Mouse (Mus musculus) embryonic fibroblast, embryonic 13.5 days (primary cell): ENCODE data around the gene Arhgap17. TPM values are rescaled to one million over a fixed set of nuclear protein-coding genes. Genes with fewer than 3 reads are reported as not detected.

Source experiments
- H3K27ac ChIP-seq: 2 replicates; pipeline ENCODE4 v1.5.1; 2012; ENCODE audit warnings: low read length, control low read depth, inconsistent platforms; ENCODE audit not compliant: insufficient read depth
- H3K4me1 ChIP-seq: 2 replicates; pipeline ENCODE4 v1.6.1; 2011; ENCODE audit warnings: low read length; ENCODE audit not compliant: control insufficient read depth, insufficient read depth
- H3K4me3 ChIP-seq: 2 replicates; pipeline ENCODE4 v1.5.1; 2011; ENCODE audit warnings: mild to moderate bottlenecking, control low read depth, low read length; ENCODE audit not compliant: insufficient read depth
- CTCF ChIP-seq: IDR thresholded peaks from 2 replicates; pipeline ENCODE4 v1.5.1; 2011; ENCODE audit warnings: mild to moderate bottlenecking, control low read depth, low read length, moderate library complexity, borderline replicate concordance; ENCODE audit not compliant: insufficient read depth
- POLR2A ChIP-seq: IDR thresholded peaks from 2 replicates; pipeline ENCODE4 v1.6.1; 2011; ENCODE audit warnings: low read depth, mild to moderate bottlenecking, control low read depth, low read length, moderate library complexity
- polyA plus RNA-seq: library from polyadenylated mRNA; stranded (reverse); fragments of >200 nt; gene quantifications from 2 replicates; pipeline ENCODE4 v1.2.4, GENCODE M21; 2011; ENCODE audit warnings: low read depth; ENCODE audit not compliant: missing spikeins, insufficient read length

Gene Arhgap17
- polyA plus RNA-seq, 1 experiment, result 30.7 TPM

DNA sequence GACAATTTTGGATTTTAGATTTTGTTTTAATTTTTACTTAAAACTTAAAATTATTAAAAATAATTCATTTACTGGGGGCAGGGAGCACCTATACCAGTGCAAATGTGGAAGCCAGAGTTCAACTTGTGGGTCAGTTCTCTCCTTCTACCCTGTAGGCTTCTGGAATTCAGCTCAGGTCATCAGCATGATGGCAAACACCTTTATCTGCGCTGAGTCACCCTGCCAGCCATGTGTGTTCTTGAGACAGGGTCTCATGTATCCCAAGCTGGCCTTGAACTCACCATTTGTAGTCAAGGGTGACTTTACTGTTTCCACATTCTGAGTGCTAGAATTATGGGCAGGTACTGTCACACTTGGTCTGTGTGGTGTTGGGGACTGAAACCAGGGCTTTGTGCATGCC lies 45.6 kb downstream of the Arhgap17 start:
- no peak overlapping the region for H3K27ac ChIP-seq
- TF ChIP-seq POLR2A (no peak), CTCF (no peak)
- H3K4me1 ChIP-seq, result peaks cover 6% of the 10 kb centered on the region; the same call in 1 of the 2 replicates
- no peak overlapping the region for H3K4me3 ChIP-seq

DNA sequence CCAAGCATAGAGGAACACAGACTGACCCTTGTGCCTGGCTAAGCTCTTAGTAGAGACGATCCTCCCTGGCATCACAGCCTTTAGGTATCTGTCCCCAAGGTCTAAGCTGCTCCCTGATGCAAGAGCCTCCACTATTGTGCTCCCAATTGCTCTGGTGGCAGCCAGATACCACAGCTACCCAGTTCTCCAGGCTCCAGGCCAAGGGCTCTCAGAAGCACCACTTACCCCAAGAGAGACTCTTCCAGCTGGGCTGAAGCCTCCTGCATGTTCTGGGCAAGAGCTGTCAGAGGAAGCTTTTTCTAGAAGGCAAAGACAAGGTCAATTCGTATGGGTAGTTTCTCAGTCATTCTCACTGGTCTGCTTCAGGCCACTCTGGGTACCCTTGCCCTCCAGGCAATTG lies 46.3 kb downstream of the Arhgap17 start:
- TF ChIP-seq CTCF, result no peak
- TF ChIP-seq POLR2A, result no peak
- Histone ChIP-seq H3K4me1 (peaks cover 3% of the 10 kb centered on the region; the same call in 1 of the 2 replicates), H3K4me3 (no peak overlapping the region), H3K27ac (no peak overlapping the region)

DNA sequence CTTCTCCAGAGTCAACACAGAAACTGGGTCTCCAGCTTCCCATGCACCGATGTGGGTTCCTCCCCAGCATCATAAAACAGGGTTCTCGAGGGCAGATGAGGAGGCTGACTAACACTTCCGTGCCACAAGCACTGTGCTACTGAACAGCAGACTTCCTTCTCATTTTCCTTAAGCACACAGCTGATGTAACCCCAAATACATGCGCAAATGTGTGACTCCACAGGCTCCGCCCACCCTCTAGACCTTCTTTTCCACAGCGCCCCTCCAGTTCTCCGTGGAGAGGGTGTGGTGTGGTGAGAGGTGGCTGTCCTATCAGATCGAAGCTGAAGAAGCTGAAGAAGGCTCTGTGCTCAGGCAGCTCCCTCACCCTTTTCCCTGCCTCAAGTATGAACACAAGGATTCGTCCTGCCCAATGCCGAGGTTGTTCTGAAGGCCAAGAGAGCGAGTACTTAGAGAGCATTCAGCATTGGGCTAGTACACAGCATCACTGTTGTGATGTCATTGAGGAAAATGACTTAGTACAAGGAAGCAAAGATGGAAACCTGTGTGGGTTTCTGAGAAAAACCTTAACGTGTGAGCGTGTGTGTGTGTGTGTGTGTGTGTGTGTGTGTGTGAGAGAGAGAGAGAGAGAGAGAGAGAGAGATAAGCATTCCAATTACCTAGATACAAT lies 47.1 kb downstream of the Arhgap17 start:
- Histone ChIP-seq H3K4me1 (0 out of 2 replicates have a peak, but pooled peaks cover 3% of the 10 kb centered on the region), H3K4me3 (no peak overlapping the region), H3K27ac (no peak overlapping the region)
- TF ChIP-seq POLR2A, result no peak
- TF ChIP-seq CTCF, result no peak

DNA sequence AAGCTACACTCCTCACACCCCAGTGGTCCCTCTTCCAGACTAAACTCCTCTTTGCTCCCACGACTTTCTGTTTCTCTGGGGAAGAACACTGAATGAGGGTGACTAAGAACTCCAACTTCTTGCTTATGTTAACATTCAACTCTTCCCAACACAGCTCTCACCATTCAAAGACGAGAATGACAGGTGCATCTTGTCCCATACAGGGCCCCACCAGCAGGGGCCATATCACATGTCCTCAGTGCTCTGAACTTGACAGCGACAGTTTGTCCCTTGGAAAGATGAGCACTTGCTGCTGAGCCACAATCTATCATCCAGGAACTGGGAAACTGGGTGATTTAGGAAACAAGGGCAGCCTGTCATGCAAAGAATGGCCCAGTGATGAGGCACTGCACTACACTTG lies 57.0 kb downstream of the Arhgap17 start:
- Histone ChIP-seq H3K27ac (no peak overlapping the region), H3K4me3 (no peak overlapping the region), H3K4me1 (peaks cover 6% of the 10 kb centered on the region)
- no peak for TF ChIP-seq POLR2A

DNA sequence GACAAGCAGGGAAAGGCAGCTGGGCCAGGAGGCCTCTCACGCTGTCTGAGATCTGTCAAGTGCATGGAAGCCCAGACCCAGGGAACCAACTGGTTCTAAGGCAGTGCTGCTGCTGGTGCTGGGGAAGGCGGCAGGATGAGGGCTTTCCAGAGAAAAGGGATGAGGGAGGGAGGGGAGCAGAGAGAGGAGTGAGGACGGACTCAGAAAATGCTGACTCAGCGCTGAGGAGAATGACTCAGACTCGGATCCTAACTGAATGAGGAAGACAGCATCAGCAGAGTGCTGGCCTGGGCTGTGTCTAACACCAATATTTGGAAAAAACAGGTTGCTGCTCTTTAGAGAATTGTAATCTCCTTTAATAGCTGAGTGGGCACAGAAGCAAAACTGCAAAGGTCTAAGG lies 57.9 kb downstream of the Arhgap17 start:
- TF ChIP-seq POLR2A (no peak), CTCF (no peak)
- Histone ChIP-seq H3K4me3 (no peak overlapping the region), H3K27ac (no peak overlapping the region), H3K4me1 (peaks cover 4% of the 10 kb centered on the region)

DNA sequence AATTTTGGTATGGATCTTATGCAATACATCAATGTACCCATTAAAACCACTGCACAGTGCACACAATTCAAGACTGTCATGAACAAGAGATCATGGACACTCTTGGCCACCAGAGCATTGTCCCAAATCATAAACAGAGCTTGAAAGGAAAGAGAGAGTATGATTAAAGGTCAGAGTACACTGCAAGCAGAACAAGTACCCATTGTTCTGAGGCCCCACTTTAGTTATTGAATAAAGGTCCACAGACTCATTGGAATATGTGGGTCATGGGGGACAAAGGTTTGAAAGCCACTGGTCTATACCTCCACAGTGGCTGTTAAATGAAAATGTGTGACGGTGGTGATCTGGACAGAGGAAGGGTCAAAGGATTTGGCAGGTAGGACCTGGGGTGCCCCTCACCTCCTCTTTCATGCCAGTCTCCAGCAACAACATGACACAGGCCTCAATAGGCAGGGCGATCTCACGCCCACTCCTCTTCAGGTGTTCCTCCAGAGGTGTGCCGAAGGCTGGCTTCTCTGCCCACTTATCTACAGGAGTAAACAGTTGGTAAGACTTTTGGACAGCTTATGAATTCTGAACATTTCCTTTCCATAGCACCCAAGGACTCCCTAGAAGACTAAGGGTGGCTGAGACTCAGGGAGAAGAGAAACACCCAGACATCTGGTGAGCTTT lies 61.7 kb downstream of the Arhgap17 start:
- TF ChIP-seq CTCF (no peak), POLR2A (no peak)
- Histone ChIP-seq H3K4me1 (no peaks in the 10 kb centered on the region), H3K4me3 (no peak overlapping the region), H3K27ac (no peak overlapping the region)

DNA sequence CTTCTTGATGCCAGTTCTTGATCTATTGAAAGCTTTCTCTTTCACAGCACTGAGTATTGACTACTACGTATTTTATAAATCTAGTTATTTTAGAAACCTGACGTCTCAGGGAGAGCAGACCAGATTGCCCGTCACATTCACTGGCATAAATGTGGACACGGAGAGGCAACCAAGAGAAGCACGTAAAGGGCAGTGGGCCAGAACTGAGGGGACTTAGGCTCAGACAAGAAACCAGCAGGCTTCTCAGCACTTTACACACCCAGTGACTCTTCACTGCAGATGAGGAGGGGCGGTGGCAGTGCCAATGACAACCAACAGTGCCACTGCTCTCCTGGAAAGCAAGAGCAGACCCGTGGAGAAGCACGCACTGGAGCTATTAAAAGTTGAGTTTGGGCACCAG lies 62.5 kb downstream of the Arhgap17 start:
- H3K4me3 ChIP-seq, result no peak overlapping the region
- H3K4me1 ChIP-seq, result no peaks in the 10 kb centered on the region
- TF ChIP-seq POLR2A, result no peak
- TF ChIP-seq CTCF, result no peak
- H3K27ac ChIP-seq, result no peak overlapping the region

DNA sequence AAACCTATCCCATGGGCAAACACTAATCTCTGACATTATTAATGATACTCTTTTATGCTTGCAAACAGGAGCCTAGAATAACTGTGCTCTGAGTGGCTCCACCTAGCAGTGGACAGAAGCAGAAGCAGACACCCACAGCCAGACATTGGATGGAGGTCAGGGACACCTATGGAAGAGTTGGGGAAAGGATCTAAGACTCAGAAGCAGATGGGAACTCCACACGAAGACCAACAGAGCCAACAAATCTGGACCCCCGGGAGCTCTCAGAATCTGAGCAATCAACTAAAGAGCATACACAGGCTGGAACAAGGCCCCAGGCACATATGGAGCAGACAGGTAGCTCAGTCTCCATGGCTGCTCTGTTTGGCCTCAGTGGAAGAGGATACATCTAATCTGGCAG lies 64.3 kb downstream of the Arhgap17 start:
- TF ChIP-seq POLR2A (no peak), CTCF (no peak)
- H3K4me3 ChIP-seq, result no peak overlapping the region

DNA sequence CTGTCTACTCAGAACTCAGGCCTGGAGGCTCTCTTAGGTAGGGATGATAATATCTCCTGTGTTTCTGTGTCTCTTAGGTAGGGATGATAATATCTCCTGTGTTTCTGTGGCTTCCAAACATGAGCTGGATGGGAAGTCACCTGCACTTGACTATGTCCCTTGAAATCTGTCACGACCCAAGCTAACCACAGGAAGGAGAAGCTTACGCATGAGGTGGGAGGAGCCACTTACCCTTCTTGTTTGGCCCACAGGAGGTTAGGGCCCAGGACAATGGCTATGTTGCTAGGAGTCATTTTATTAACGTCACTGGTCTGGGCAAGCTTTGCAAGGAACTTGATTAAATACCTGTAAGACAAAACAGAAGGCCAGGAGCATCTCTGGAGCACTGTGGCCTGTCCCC lies 69.5 kb downstream of the Arhgap17 start:
- Histone ChIP-seq H3K4me3 (no peak overlapping the region), H3K27ac (no peak overlapping the region), H3K4me1 (0 out of 2 replicates have a peak, but pooled peaks cover 2% of the 10 kb centered on the region)
- no peak for TF ChIP-seq CTCF
- TF ChIP-seq POLR2A, result no peak

More for the DNA sequence above, 64.3 kb downstream of the Arhgap17 start:
- Histone ChIP-seq H3K27ac (no peak overlapping the region), H3K4me1 (no peaks in the 10 kb centered on the region)

DNA sequence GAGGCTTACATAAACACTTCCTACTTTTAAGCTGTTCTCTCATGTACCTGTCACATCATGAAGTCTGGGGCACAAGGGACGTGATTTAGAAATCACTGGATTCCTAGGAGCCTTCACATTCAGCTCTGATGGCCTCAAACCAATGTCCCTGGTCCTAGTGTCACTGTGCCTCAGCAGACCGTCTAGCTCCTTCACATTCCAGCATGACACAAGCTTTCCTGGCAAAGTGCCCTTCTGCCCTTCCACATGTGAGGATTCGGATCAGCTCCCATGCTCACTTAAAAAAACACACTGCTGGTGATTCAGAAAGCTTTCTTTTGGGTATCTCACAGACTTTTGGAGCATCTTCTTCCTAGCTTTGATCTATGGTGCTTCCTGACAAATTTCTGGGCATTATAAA lies 71.5 kb downstream of the Arhgap17 start:
- Histone ChIP-seq H3K4me3 (no peak overlapping the region), H3K4me1 (peaks cover 7% of the 10 kb centered on the region), H3K27ac (no peak overlapping the region)
- TF ChIP-seq POLR2A (no peak), CTCF (no peak)

DNA sequence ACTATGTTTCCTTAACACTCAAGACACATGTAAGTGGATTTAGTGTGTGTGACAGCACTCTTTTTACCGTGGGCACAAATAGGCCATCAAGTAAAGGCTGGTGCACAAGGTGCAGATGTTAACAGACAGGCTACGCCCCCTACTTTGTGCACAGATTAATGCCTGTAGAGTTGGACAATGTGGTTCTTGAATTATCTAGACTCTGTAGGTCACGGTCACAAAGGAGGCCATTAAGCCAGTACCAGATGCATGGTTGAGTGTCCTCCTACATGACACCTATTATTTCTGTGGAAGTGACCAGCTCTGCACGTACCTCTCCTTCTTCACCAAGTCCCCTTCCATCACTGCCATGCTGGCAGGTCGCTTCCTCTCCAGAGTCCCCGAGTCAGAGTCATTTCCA lies 73.6 kb downstream of the Arhgap17 start:
- H3K4me3 ChIP-seq, result no peak overlapping the region

More for the DNA sequence above, 73.6 kb downstream of the Arhgap17 start:
- TF ChIP-seq CTCF, result no peak
- no peak for TF ChIP-seq POLR2A
- Histone ChIP-seq H3K27ac (no peak overlapping the region), H3K4me1 (peaks cover 8% of the 10 kb centered on the region)
